Mouse (Mus musculus): ENCODE measurements around the gene Pianp. TPM values are rescaled to one million over a fixed set of nuclear protein-coding genes. Genes with fewer than 3 reads are reported as not detected.

Pianp gene
- polyA plus RNA-seq, 1 experiment from 2014 or later, result 6.9 TPM

DNA sequence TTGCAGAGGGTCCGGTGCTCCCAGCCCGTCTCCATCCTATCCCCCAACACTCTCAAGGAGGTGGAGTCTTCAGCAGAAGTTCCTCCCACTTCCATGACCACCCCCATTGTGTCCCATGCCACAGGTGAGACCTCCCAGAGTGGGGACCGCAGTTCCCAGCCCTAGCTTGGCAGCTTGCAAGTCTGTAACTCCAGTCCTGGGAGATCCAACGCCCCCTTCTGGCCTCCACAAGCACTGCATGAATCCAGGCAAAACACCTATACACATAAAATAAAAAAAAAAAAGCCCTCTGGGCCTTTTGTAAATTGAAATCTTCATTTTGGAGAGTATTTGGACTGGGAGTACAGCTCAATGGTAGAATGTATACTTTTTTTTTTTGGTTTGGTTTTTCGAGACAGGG lies 54.7 kb downstream of the Pianp start:
- no peaks in the 10 kb centered on the region for H3K4me1 ChIP-seq

More for the DNA sequence above, 54.7 kb downstream of the Pianp start:
- no peak for ATAC-seq (ENCODE audit: low FRiP score)
- no peaks in the 10 kb centered on the region for H3K9me3 ChIP-seq
- H3K4me2 ChIP-seq, result no peak overlapping the region
- H3K36me3 ChIP-seq (replicated peaks), result peaks cover 79% of the 10 kb centered on the region
- no peak overlapping the region for H3K4me3 ChIP-seq (replicated peaks)
- WGBS, result 71% methylated on average over 5 of the region's 5 CpGs
- no peaks in the 10 kb centered on the region for H3K27me3 ChIP-seq
- H3K27ac ChIP-seq, result no peak overlapping the region
- H3K9ac ChIP-seq, result no peak overlapping the region

Other genes starting within 250 kb of the Pianp start
- gene Gm45234, start 240.7 kb upstream of the Pianp start, polyA plus RNA-seq (2016; fragmentation: Nextera tagmentation; extraction: Ambion mirVana), result not detected in 2 replicates
- gene Atn1, start 240.2 kb upstream of the Pianp start, polyA plus RNA-seq (2016; fragmentation: Nextera tagmentation; extraction: Ambion mirVana), result 17.6 and 19.2 TPM in 2 replicates
- gene Eno2, start 227.0 kb upstream of the Pianp start, polyA plus RNA-seq (2016; fragmentation: Nextera tagmentation; extraction: Ambion mirVana), result 10.5 and 10.6 TPM in 2 replicates
- 3.3 and 4.0 TPM in 2 replicates for gene Lrrc23, start 217.0 kb upstream of the Pianp start, polyA plus RNA-seq (2016; fragmentation: Nextera tagmentation; extraction: Ambion mirVana)
- 4.5 and 7.7 TPM in 2 replicates for gene Spsb2, start 188.0 kb upstream of the Pianp start, polyA plus RNA-seq (2016; fragmentation: Nextera tagmentation; extraction: Ambion mirVana)
- gene Tpi1, start 182.4 kb upstream of the Pianp start, polyA plus RNA-seq (2016; fragmentation: Nextera tagmentation; extraction: Ambion mirVana), result 559 and 592 TPM in 2 replicates
- gene Usp5, start 167.2 kb upstream of the Pianp start, polyA plus RNA-seq (2016; fragmentation: Nextera tagmentation; extraction: Ambion mirVana), result 199 and 221 TPM in 2 replicates
- gene Cdca3, start 167.1 kb upstream of the Pianp start, polyA plus RNA-seq (2016; fragmentation: Nextera tagmentation; extraction: Ambion mirVana), result 233 and 244 TPM in 2 replicates
- gene Gnb3, start 156.4 kb upstream of the Pianp start, polyA plus RNA-seq (2016; fragmentation: Nextera tagmentation; extraction: Ambion mirVana), result 0.67 and 1.1 TPM in 2 replicates
- 15.0 and 19.8 TPM in 2 replicates for gene P3h3, start 138.9 kb upstream of the Pianp start, polyA plus RNA-seq (2016; fragmentation: Nextera tagmentation; extraction: Ambion mirVana)
- 9.9 and 10.2 TPM in 2 replicates for gene Gpr162, start 132.7 kb upstream of the Pianp start, polyA plus RNA-seq (2016; fragmentation: Nextera tagmentation; extraction: Ambion mirVana)
- gene Cd4, start 108.5 kb upstream of the Pianp start, polyA plus RNA-seq (2016; fragmentation: Nextera tagmentation; extraction: Ambion mirVana), result 0.12 and 0.14 TPM in 2 replicates
- gene Lag3, start 85.0 kb upstream of the Pianp start, polyA plus RNA-seq (2016; fragmentation: Nextera tagmentation; extraction: Ambion mirVana), result 2.0 and 3.0 TPM in 2 replicates
- gene Ptms, start 76.6 kb upstream of the Pianp start, polyA plus RNA-seq (2016; fragmentation: Nextera tagmentation; extraction: Ambion mirVana), result 516 and 526 TPM in 2 replicates
- gene Mlf2, start 65.3 kb upstream of the Pianp start, polyA plus RNA-seq (2016; fragmentation: Nextera tagmentation; extraction: Ambion mirVana), result 445 and 449 TPM in 2 replicates
- gene Cops7a, start 31.2 kb upstream of the Pianp start, polyA plus RNA-seq (2016; fragmentation: Nextera tagmentation; extraction: Ambion mirVana), result 104 and 110 TPM in 2 replicates
- 16.7 and 19.1 TPM in 2 replicates for gene Zfp384, start 12.5 kb downstream of the Pianp start, polyA plus RNA-seq (2016; fragmentation: Nextera tagmentation; extraction: Ambion mirVana)
- 163 and 164 TPM in 2 replicates for gene Ing4, start 43.1 kb downstream of the Pianp start, polyA plus RNA-seq (2016; fragmentation: Nextera tagmentation; extraction: Ambion mirVana)
- gene Acrbp, start 53.0 kb downstream of the Pianp start, polyA plus RNA-seq (2016; fragmentation: Nextera tagmentation; extraction: Ambion mirVana), result 14.7 and 17.7 TPM in 2 replicates
- 0.31 TPM in 1 of 2 replicates, not detected in the other for gene Lpar5, start 71.2 kb downstream of the Pianp start, polyA plus RNA-seq (2016; fragmentation: Nextera tagmentation; extraction: Ambion mirVana)
- gene Chd4, start 99.3 kb downstream of the Pianp start, polyA plus RNA-seq (2016; fragmentation: Nextera tagmentation; extraction: Ambion mirVana), result 120 and 124 TPM in 2 replicates
- 62.9 and 63.6 TPM in 2 replicates for gene Nop2, start 135.2 kb downstream of the Pianp start, polyA plus RNA-seq (2016; fragmentation: Nextera tagmentation; extraction: Ambion mirVana)
- gene Iffo1, start 148.5 kb downstream of the Pianp start, polyA plus RNA-seq (2016; fragmentation: Nextera tagmentation; extraction: Ambion mirVana), result 15.9 and 16.0 TPM in 2 replicates
- gene Gapdh, start 169.8 kb downstream of the Pianp start, polyA plus RNA-seq (2016; fragmentation: Nextera tagmentation; extraction: Ambion mirVana), result 2,231 and 2,319 TPM in 2 replicates
- 221 and 246 TPM in 2 replicates for gene Ncapd2, start 195.0 kb downstream of the Pianp start, polyA plus RNA-seq (2016; fragmentation: Nextera tagmentation; extraction: Ambion mirVana)
- gene Mrpl51, start 195.1 kb downstream of the Pianp start, polyA plus RNA-seq (2016; fragmentation: Nextera tagmentation; extraction: Ambion mirVana), result 192 and 193 TPM in 2 replicates
- 5.5 and 6.0 TPM in 2 replicates for gene Vamp1, start 218.9 kb downstream of the Pianp start, polyA plus RNA-seq (2016; fragmentation: Nextera tagmentation; extraction: Ambion mirVana)
- gene Tapbpl, start 235.2 kb downstream of the Pianp start, polyA plus RNA-seq (2016; fragmentation: Nextera tagmentation; extraction: Ambion mirVana), result 1.5 and 2.1 TPM in 2 replicates
- 1.6 and 1.8 TPM in 2 replicates for gene Cd27, start 240.3 kb downstream of the Pianp start, polyA plus RNA-seq (2016; fragmentation: Nextera tagmentation; extraction: Ambion mirVana)